Mouse (Mus musculus): ENCODE measurements around the gene Cyfip1. TPM values are rescaled to one million over a fixed set of nuclear protein-coding genes. Genes with fewer than 3 reads are reported as not detected.

Gene Cyfip1
- polyA plus RNA-seq, 1 experiment from 2014 or later = 65.2 TPM

DNA sequence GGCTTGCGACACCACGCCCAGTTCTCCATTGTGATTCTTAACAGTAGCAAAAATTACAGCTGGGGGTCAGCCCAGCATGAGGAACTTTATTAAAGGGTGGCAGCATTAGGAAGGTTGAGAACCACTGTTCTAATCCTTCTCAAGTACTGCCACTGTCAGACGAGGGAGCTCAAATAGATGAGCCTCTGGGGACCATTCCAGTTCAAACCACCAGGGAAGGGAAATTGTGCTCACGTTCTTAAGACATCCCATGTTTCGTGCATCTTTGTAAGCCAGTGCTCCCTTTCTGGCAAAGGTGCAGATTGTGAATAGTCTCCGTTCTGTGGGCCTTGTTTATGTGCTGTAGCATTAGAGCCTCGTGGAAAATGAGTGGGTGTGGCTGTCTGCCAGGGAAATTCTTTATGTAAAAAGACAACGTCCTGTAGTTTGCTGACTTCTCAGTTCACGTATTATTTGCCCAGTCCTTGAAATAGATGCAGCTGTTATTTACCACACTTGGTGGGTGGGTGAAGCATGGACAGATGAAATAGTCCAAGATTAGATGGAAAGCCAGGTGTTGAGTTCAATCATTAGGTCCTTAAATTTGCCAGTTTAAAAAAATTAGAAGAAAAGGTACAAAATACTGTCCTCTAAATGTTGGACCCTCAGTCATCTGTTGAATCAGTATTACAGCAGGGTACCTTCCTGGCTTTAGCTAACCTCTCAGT lies 5.2 kb downstream of the Cyfip1 start:
- no peak overlapping the region for H3K4me2 ChIP-seq
- H3K4me3 ChIP-seq = no peak overlapping the region
- peaks cover 27% of the 10 kb centered on the region for H3K4me1 ChIP-seq
- no peak for ATAC-seq
- 67% methylated on average over 9 of the region's 9 CpGs for WGBS
- 0 out of 2 replicates have a peak, but pooled peaks cover 3% of the 10 kb centered on the region for H3K36me3 ChIP-seq (ENCODE audit: poor library complexity, severe bottlenecking)
- no peaks in the 10 kb centered on the region for H3K27me3 ChIP-seq
- no peak overlapping the region for H3K27ac ChIP-seq
- no peaks in the 10 kb centered on the region for H3K9me3 ChIP-seq (replicated peaks)
- no peak overlapping the region for H3K9ac ChIP-seq

GRCm38 (mm10) chr7:55849948-55850571 lies 8.5 kb downstream of the Cyfip1 start:
- peak; percentile 83 for ATAC-seq
- Histone ChIP-seq H3K36me3 (ENCODE audit: poor library complexity, severe bottlenecking) (no peaks in the 10 kb centered on the region), H3K4me1 (peaks cover 16% of the 10 kb centered on the region), H3K27me3 (no peaks in the 10 kb centered on the region), H3K27ac (peak overlapping the region; percentile 70), H3K9me3 (replicated peaks) (no peaks in the 10 kb centered on the region), H3K4me3 (peak overlapping the region; percentile 18), H3K9ac (peak overlapping the region; percentile 60), H3K4me2 (peak overlapping the region; percentile 51)
- 5% methylated on average over 14 of the region's 14 CpGs for WGBS

GRCm38 (mm10) chr7:55852787-55853186 lies 11.2 kb downstream of the Cyfip1 start:
- Histone ChIP-seq H3K9ac (no peak overlapping the region), H3K4me1 (peaks cover 16% of the 10 kb centered on the region), H3K4me3 (no peak overlapping the region), H3K27me3 (no peaks in the 10 kb centered on the region), H3K36me3 (ENCODE audit: poor library complexity, severe bottlenecking) (no peaks in the 10 kb centered on the region), H3K4me2 (no peak overlapping the region), H3K9me3 (replicated peaks) (no peaks in the 10 kb centered on the region), H3K27ac (no peak overlapping the region)
- 94% methylated on average over 3 of the region's 3 CpGs for WGBS
- no peak for ATAC-seq

GRCm38 (mm10) chr7:55855597-55855996 lies 14.1 kb downstream of the Cyfip1 start:
- H3K4me2 ChIP-seq = no peak overlapping the region
- 86% methylated on average over 3 of the region's 3 CpGs for WGBS
- H3K27ac ChIP-seq = no peak overlapping the region
- ATAC-seq = no peak
- no peak overlapping the region for H3K4me3 ChIP-seq
- 0 out of 2 replicates have a peak, but pooled peaks cover 3% of the 10 kb centered on the region for H3K4me1 ChIP-seq
- no peaks in the 10 kb centered on the region for H3K36me3 ChIP-seq (ENCODE audit: poor library complexity, severe bottlenecking)
- no peaks in the 10 kb centered on the region for H3K27me3 ChIP-seq
- H3K9ac ChIP-seq = no peak overlapping the region
- no peaks in the 10 kb centered on the region for H3K9me3 ChIP-seq (replicated peaks)

GRCm38 (mm10) chr7:55856741-55857140 lies 15.2 kb downstream of the Cyfip1 start:
- Histone ChIP-seq H3K36me3 (ENCODE audit: poor library complexity, severe bottlenecking) (no peaks in the 10 kb centered on the region), H3K4me3 (no peak overlapping the region), H3K9ac (no peak overlapping the region), H3K9me3 (replicated peaks) (no peaks in the 10 kb centered on the region), H3K4me2 (no peak overlapping the region), H3K27me3 (no peaks in the 10 kb centered on the region), H3K27ac (no peak overlapping the region), H3K4me1 (no peaks in the 10 kb centered on the region)
- ATAC-seq = no peak
- 96% methylated on average over 4 of the region's 4 CpGs for WGBS

GRCm38 (mm10) chr7:55857729-55858128 lies 16.2 kb downstream of the Cyfip1 start:
- H3K36me3 ChIP-seq (ENCODE audit: poor library complexity, severe bottlenecking) = no peaks in the 10 kb centered on the region
- H3K4me1 ChIP-seq = no peaks in the 10 kb centered on the region
- no peak for ATAC-seq
- no peaks in the 10 kb centered on the region for H3K9me3 ChIP-seq (replicated peaks)
- H3K27me3 ChIP-seq = no peaks in the 10 kb centered on the region
- no peak overlapping the region for H3K9ac ChIP-seq
- H3K27ac ChIP-seq = no peak overlapping the region
- H3K4me3 ChIP-seq = no peak overlapping the region
- H3K4me2 ChIP-seq = no peak overlapping the region
- WGBS = 73% methylated on average over 2 of the region's 2 CpGs

DNA sequence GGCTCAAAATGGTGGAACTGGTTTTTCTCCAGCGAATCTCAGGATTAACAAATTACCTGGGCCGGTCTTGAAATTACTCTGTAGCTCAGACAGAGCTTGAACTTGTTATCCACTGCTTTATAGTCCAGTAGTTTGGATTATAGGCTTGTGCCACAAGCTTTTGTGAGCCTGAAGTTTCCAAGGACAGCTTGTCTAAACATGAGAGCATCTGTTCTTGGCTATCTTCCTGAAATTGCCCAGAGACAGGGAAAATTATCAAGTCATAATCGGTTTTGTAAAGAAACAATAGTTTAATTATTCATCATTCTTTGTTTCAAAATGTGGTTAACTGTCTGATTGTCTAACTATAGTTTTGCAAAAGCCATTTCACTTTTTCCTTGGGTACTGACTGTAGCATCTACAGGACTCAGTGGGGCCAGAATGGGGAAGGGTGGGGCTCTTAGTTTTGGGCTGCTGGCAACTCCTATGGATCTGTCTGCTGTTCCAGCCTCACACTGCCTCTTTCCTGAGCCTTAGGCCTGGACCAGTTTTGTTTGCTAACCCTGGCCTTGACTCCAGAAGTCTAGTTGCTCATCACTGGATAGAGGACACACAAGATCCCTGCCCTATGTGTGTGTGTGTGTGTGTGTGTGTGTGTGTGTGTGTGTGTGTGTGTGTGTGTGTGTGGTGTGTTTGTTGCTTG lies 17.4 kb downstream of the Cyfip1 start:
- WGBS = 84% methylated on average over 3 of the region's 3 CpGs
- Histone ChIP-seq H3K27ac (no peak overlapping the region), H3K36me3 (ENCODE audit: poor library complexity, severe bottlenecking) (0 out of 2 replicates have a peak, but pooled peaks cover 3% of the 10 kb centered on the region)

DNA sequence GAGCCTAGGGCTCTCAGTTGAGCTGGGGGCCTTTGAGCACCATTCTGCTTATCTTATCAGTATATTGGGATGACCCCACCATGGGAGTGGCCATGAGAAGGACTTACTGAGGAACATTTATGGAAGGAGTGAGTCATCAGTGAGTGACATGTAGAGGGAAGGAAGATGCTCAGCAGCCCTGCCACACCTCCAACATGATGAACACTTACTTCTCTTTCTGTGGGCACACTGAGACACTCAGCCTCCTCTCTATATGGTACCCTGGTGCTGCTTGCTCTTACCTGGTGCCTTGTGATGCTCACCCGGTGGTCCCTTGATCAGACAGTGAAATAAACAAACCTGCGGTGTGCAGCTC lies 17.9 kb downstream of the Cyfip1 start:
- Histone ChIP-seq H3K36me3 (ENCODE audit: poor library complexity, severe bottlenecking) (0 out of 2 replicates have a peak, but pooled peaks cover 3% of the 10 kb centered on the region), H3K4me3 (no peak overlapping the region), H3K9ac (no peak overlapping the region), H3K9me3 (replicated peaks) (no peaks in the 10 kb centered on the region), H3K4me2 (no peak overlapping the region), H3K4me1 (no peaks in the 10 kb centered on the region), H3K27ac (no peak overlapping the region), H3K27me3 (no peaks in the 10 kb centered on the region)
- ATAC-seq = no peak
- WGBS = 93% methylated on average over 2 of the region's 2 CpGs

More for the DNA sequence above, 17.4 kb downstream of the Cyfip1 start:
- H3K9me3 ChIP-seq (replicated peaks) = no peaks in the 10 kb centered on the region
- H3K27me3 ChIP-seq = no peaks in the 10 kb centered on the region
- H3K4me3 ChIP-seq = no peak overlapping the region
- no peak for ATAC-seq
- H3K4me2 ChIP-seq = no peak overlapping the region
- H3K9ac ChIP-seq = no peak overlapping the region
- H3K4me1 ChIP-seq = no peaks in the 10 kb centered on the region

DNA sequence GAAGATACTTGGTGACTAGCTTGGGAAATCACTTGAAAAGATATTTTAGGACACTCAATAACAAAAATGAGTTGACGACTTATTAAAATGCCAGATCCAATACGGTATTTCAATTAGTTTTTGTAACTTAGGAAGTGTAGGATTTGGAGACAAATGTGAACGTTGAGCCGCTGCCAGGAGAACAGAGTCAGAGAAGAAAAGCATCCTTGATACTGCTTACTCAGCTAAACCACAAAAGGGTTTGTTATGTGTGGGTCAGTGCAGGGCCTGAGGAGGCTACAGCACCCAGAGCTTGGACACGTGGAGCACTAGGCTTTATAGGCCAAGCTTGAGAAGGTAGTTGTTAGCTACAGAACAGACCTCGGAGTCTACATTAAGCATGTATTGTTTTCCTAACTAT lies 18.4 kb downstream of the Cyfip1 start:
- Histone ChIP-seq H3K9ac (no peak overlapping the region), H3K4me1 (no peaks in the 10 kb centered on the region), H3K36me3 (ENCODE audit: poor library complexity, severe bottlenecking) (0 out of 2 replicates have a peak, but pooled peaks cover 3% of the 10 kb centered on the region), H3K27me3 (no peaks in the 10 kb centered on the region), H3K4me2 (no peak overlapping the region), H3K9me3 (replicated peaks) (no peaks in the 10 kb centered on the region), H3K27ac (no peak overlapping the region), H3K4me3 (no peak overlapping the region)
- ATAC-seq = no peak
- 81% methylated on average over 6 of the region's 6 CpGs for WGBS

DNA sequence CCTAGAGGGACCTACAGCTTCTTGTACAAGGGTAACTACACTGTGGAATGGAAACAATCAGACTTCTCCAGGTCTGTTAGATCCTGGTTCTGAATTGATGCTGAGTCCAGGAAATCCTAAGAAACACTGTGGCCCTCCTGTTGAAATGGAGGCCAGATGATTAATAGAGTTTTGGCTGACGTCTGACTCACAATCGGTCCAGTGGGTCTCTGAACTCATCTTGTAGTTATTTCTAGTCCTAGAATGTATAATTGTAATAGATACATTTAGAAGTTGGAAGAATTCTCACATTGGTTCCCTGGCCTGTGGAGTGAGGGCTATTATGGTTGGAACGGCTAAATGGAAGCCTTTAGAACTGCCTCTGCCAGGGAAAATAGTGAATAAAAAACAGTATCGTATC lies 19.6 kb downstream of the Cyfip1 start:
- peaks cover 5% of the 10 kb centered on the region; the same call in 1 of the 2 replicates for H3K4me1 ChIP-seq
- H3K4me2 ChIP-seq = no peak overlapping the region
- no peaks in the 10 kb centered on the region for H3K27me3 ChIP-seq
- no peak for ATAC-seq
- no peak overlapping the region for H3K27ac ChIP-seq
- H3K36me3 ChIP-seq (ENCODE audit: poor library complexity, severe bottlenecking) = 0 out of 2 replicates have a peak, but pooled peaks cover 3% of the 10 kb centered on the region
- 96% methylated on average over 4 of the region's 4 CpGs for WGBS
- no peaks in the 10 kb centered on the region for H3K9me3 ChIP-seq (replicated peaks)
- H3K9ac ChIP-seq = no peak overlapping the region
- H3K4me3 ChIP-seq = no peak overlapping the region

DNA sequence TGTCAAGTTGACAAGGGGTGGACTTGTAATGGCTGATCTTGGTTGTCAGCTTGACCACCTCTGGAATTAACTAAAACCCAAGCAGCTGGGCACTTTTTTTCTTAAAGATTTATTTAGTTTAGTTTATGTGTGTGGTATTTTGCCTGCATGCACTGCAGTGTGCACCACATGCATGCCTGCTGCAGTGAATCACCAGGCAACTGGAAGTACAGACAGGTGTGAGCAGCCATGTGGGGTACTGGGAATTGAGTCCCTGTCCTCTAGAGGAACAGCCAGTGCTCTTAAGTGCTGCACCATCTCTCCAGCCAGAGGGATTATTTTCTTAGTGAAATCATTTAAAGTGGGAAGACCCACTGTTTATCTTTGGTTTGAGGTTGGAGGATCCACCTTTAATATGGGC lies 23.5 kb downstream of the Cyfip1 start:
- Histone ChIP-seq H3K4me1 (peaks cover 7% of the 10 kb centered on the region; the same call in 1 of the 2 replicates), H3K9me3 (replicated peaks) (no peaks in the 10 kb centered on the region), H3K4me2 (no peak overlapping the region), H3K27ac (no peak overlapping the region), H3K27me3 (no peaks in the 10 kb centered on the region), H3K36me3 (ENCODE audit: poor library complexity, severe bottlenecking) (0 out of 2 replicates have a peak, but pooled peaks cover 3% of the 10 kb centered on the region), H3K9ac (no peak overlapping the region), H3K4me3 (no peak overlapping the region)
- no peak for ATAC-seq

DNA sequence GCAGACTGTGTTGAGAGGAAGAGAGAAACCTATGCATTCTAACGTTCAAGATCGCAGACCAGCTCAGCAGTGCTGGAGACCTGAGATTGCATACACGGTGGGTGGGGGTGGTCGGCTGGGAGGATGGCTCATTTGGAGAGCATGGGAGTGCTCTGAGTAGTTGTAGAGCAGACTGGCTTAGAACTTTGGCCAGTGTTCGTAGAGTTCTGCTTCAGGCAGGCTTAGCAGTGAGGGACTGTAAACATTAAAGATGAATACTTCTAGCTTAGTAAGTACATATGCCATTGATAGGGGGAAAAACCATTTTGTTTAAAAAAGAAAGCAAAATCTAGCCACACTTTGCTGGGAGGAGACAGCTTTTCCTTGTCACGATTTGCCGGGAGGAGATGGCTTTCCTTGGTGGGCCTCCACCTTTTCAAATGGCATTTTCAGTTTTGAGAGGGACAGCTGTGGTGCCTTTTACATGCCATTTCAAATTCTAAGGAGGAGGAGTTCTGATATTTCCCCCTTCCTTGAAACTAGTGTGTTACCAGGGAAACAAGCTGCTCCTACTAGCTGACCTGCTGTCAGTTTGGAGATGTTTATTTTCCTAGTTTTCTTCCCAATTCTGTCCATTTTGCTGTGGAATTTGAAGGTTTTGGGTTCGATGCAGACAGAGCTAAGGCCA lies 24.3 kb downstream of the Cyfip1 start:
- H3K27me3 ChIP-seq = no peaks in the 10 kb centered on the region
- no peak overlapping the region for H3K4me3 ChIP-seq
- ATAC-seq = no peak; the same call in 1 of the 2 replicates
- no peak overlapping the region for H3K27ac ChIP-seq
- H3K9me3 ChIP-seq (replicated peaks) = no peaks in the 10 kb centered on the region
- WGBS = 88% methylated on average over 8 of the region's 8 CpGs
- peaks cover 7% of the 10 kb centered on the region; the same call in 1 of the 2 replicates for H3K4me1 ChIP-seq
- 0 out of 2 replicates have a peak, but pooled peaks cover 3% of the 10 kb centered on the region for H3K36me3 ChIP-seq (ENCODE audit: poor library complexity, severe bottlenecking)
- no peak overlapping the region for H3K4me2 ChIP-seq
- no peak overlapping the region for H3K9ac ChIP-seq

Data from forebrain, embryonic 13.5 days (tissue).